Mouse (Mus musculus): ENCODE data around the gene Bud13.
A peak's percentile ranks its signal among the peaks of the same experiment; 100 is the strongest.
"Not testable (repeated sequence)": the region's sequence is repeated elsewhere in the genome, so short reads cannot be mapped to it uniquely, and the experiment has no call there.

The Bud13 gene

GRCm38 (mm10) chr9:46309121-46309520, 26.3 kb downstream of the Bud13 start:
- no peak for DNase-seq

- DNase-seq, result peak; percentile 48 to 60
These were observed 31.7 kb downstream of the Bud13 start for GRCm38 (mm10) chr9:46314507-46314906.

GRCm38 (mm10) chr9:46314921-46315320, 32.1 kb downstream of the Bud13 start:
- no peak for DNase-seq

- no peak for DNase-seq
These were observed 33.1 kb downstream of the Bud13 start for GRCm38 (mm10) chr9:46315807-46316365.

- DNase-seq, result no peak
These were observed 33.6 kb downstream of the Bud13 start for GRCm38 (mm10) chr9:46316388-46316787.

- no peak for DNase-seq
These were observed 34.1 kb downstream of the Bud13 start for GRCm38 (mm10) chr9:46316909-46317308.

GRCm38 (mm10) chr9:46317957-46318356, 35.1 kb downstream of the Bud13 start:
- DNase-seq, result no peak

GRCm38 (mm10) chr9:46319886-46320285, 37.1 kb downstream of the Bud13 start, which contains the start of gene 4931429L15Rik:
TSS of gene 4931429L15Rik (minus strand) at chr9:46319986.
- not testable (repeated sequence) for DNase-seq

GRCm38 (mm10) chr9:46320461-46320860, 37.7 kb downstream of the Bud13 start:
- DNase-seq, result no peak

- DNase-seq, result no peak
These were observed 44.0 kb downstream of the Bud13 start for GRCm38 (mm10) chr9:46326694-46327405.

GRCm38 (mm10) chr9:46327706-46328571, 45.1 kb downstream of the Bud13 start:
- DNase-seq, result no peak

GRCm38 (mm10) chr9:46328572-46329249, 45.9 kb downstream of the Bud13 start:
- DNase-seq, result no peak

- no peak for DNase-seq
These were observed 46.4 kb downstream of the Bud13 start for GRCm38 (mm10) chr9:46329250-46329648.

- no peak for DNase-seq
These were observed 47.2 kb downstream of the Bud13 start for GRCm38 (mm10) chr9:46329801-46330585.

- DNase-seq, result no peak
These were observed 47.7 kb downstream of the Bud13 start for GRCm38 (mm10) chr9:46330586-46330895.

- no peak for DNase-seq
These were observed 48.5 kb downstream of the Bud13 start for GRCm38 (mm10) chr9:46331301-46331700.

- DNase-seq, result no peak
These were observed 51.7 kb downstream of the Bud13 start for GRCm38 (mm10) chr9:46334471-46335025.

- DNase-seq, result no peak
These were observed 52.7 kb downstream of the Bud13 start for GRCm38 (mm10) chr9:46335461-46335995.

- not testable (repeated sequence) for DNase-seq
These were observed 53.5 kb downstream of the Bud13 start for GRCm38 (mm10) chr9:46336294-46336693.

- no peak for DNase-seq
These were observed 54.5 kb downstream of the Bud13 start for GRCm38 (mm10) chr9:46337331-46337730.

GRCm38 (mm10) chr9:46337852-46338291, 55.1 kb downstream of the Bud13 start:
- no peak for DNase-seq

- DNase-seq, result no peak
These were observed 55.6 kb downstream of the Bud13 start for GRCm38 (mm10) chr9:46338384-46338783.

Measured in lung, adult 18-20 months (tissue).